Mouse (Mus musculus) testis, adult 10 weeks (tissue): ENCODE data around the gene Gm7945. TPM values are rescaled to one million over a fixed set of nuclear protein-coding genes. Genes with fewer than 3 reads are reported as not detected.

Experiments
- polyA plus RNA-seq: library from polyadenylated mRNA; stranded (reverse); fragments of 350-450 nt; fragmentation: Illumina TruSeq; extraction: RNeasy Lipid Tissue Mini Kit (QIAGEN cat#74804); gene quantifications from one replicate; pipeline ENCODE4 v1.2.3, GENCODE M21; 2014; ENCODE audit warnings: low read depth, low replicate concordance

Gene Gm7945
- polyA plus RNA-seq, result 3.4 TPM

GRCm38 (mm10) chr14:41386279-41386678 lies at the start of gene Gm7945:
TSS of gene Gm7945 (minus strand) at chr14:41386379.

GRCm38 (mm10) chr14:41408181-41408580 lies 22.0 kb upstream of the Gm7945 start, which contains the start of gene Gm6482:
TSS of gene Gm6482 (minus strand) at chr14:41408281.

GRCm38 (mm10) chr14:41348309-41348708 lies 37.9 kb downstream of the Gm7945 start, which contains the start of gene Gm5798:
TSS of gene Gm5798 (plus strand) at chr14:41348609.

Other genes with a start within 250 kb of the Gm7945 start
- gene Mbl1, start 234.9 kb downstream of the Gm7945 start, polyA plus RNA-seq, result 0.25 TPM
- not detected for gene Sftpd, start 201.2 kb downstream of the Gm7945 start, polyA plus RNA-seq
- 10.9 TPM for gene Gm2832, start 107.6 kb downstream of the Gm7945 start, polyA plus RNA-seq
- gene Gm5798, start 37.8 kb downstream of the Gm7945 start, polyA plus RNA-seq, result 17.3 TPM
- 1.5 TPM for gene Gm6482, start 21.9 kb upstream of the Gm7945 start, polyA plus RNA-seq
- gene Gm7954, start 67.1 kb upstream of the Gm7945 start, polyA plus RNA-seq, result 1.5 TPM
- 197 TPM for gene Gm3486, start 103.1 kb upstream of the Gm7945 start, polyA plus RNA-seq
- 1.1 TPM for gene Gm7970, start 169.2 kb upstream of the Gm7945 start, polyA plus RNA-seq
- gene 1700049E17Rik2, start 186.8 kb upstream of the Gm7945 start, polyA plus RNA-seq, result 22.2 TPM
- 0.83 TPM for gene Gm3072, start 238.2 kb upstream of the Gm7945 start, polyA plus RNA-seq